Mouse (Mus musculus): ENCODE results near the gene Caskin2.

DNA sequence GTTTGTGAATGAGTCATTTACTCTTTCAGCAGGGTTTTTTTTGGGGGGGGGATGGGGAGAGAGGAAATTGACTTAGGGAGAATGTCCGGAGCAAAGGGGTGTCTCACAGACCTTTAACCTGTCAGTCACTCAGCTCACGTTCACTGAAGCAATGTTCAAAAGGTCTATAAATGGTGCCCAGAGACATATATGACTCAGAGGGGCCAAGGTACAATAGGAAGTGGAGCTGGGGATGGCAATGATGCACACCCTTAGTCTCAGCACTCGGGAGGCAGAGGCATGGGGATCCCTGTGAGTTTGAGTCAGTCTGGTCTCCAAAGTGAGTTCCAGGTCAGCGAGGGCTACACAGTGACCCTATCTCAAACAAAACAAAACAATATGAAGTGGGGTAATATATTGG, 60.0 kb downstream of the Caskin2 start:
- no peak for TF ChIP-seq CTCF (IDR thresholded peaks at IDR 0.05; ENCODE audit: low read depth, low read length)
- TF ChIP-seq POLR2AphosphoS5 (IDR thresholded peaks at IDR 0.05; ENCODE audit: insufficient replicate concordance, low read depth, low read length) = no peak
- TF ChIP-seq TAL1 (conservative IDR thresholded peaks at IDR 0.05; ENCODE audit: low read depth, low read length) = no peak
- TF ChIP-seq GATA1 (IDR thresholded peaks at IDR 0.05; ENCODE audit: borderline replicate concordance, low read length) = no peak
- no peak for TF ChIP-seq GATA2 (IDR thresholded peaks at IDR 0.05; ENCODE audit: borderline replicate concordance, low read depth, low read length)

Measured in G1E (cell line).